Mouse (Mus musculus) C2C12 (cell line): ENCODE results near the gene Arhgap6.

Experiments used
- CTCF ChIP-seq: IDR thresholded peaks from one replicate; pipeline ENCODE4 v1.5.1; 2011; ENCODE audit not compliant: control insufficient read depth, insufficient read depth, insufficient read length
- FOSL1 ChIP-seq: IDR thresholded peaks from one replicate; pipeline ENCODE4 v1.8.0; 2011; ENCODE audit warnings: mild to moderate bottlenecking, low read length; ENCODE audit not compliant: poor library complexity, insufficient read depth, severe bottlenecking
- MAX ChIP-seq: IDR thresholded peaks from one replicate; pipeline ENCODE4 v1.6.1; 2011; ENCODE audit warnings: mild to moderate bottlenecking, control low read depth
- USF1 ChIP-seq: IDR thresholded peaks from one replicate; pipeline ENCODE4 v1.6.1; 2011; ENCODE audit warnings: low read depth, mild to moderate bottlenecking, control low read depth, moderate library complexity

GRCm38 (mm10) chrX:168907586-168907985, 112.7 kb downstream of the Arhgap6 start:
- TF ChIP-seq USF1 (no peak), CTCF (no peak), FOSL1 (no peak), MAX (no peak)
